8 mouse cellular contexts compared by ENCODE assay signal in genomic region chr11:102184646-102185495, GRCm38 (mm10). TPM values are rescaled to one million over a fixed set of nuclear protein-coding genes. Genes with fewer than 3 reads are reported as not detected.
A peak's percentile ranks its signal among the peaks of the same experiment; 100 is the strongest.
DNase-seq lines count a peak whose midpoint lies in the region; ATAC-seq lines count a peak whose summit lies in the region.

TSS of gene Lsm12 (minus strand) at chr11:102185296.

- H3K9ac ChIP-seq in hindbrain, embryonic 13.5 days: peak within 1 kb of the TSS; percentile 93

- H3K4me2 ChIP-seq in hindbrain, embryonic 13.5 days: peak within 1 kb of the TSS; percentile 78

- peaks cover 16% of the 10 kb centered on the region for H3K36me3 ChIP-seq in hindbrain, embryonic 13.5 days

- H3K27ac ChIP-seq in hindbrain, embryonic 13.5 days: peak within 1 kb of the TSS; percentile 98

- peak within 1 kb of the TSS; percentile 84 for H3K4me3 ChIP-seq in hindbrain, embryonic 13.5 days

- no peaks in the 10 kb centered on the region for H3K27me3 ChIP-seq in hindbrain, embryonic 13.5 days

- peaks cover 38% of the 10 kb centered on the region for H3K4me1 ChIP-seq in hindbrain, embryonic 13.5 days (replicated peaks)

- DNase-seq in NIH3T3 (ENCODE audit: low read depth): peak; percentile 98
- DNase-seq in cerebellum, postnatal 10 days: peak; percentile 99
- peak; percentile 87 to 93 for DNase-seq in frontal cortex, postnatal 14 days (ENCODE audit: low spot score in 2 of 2)
- peak; percentile 91 to 94 for DNase-seq in layer of hippocampus, postnatal 25 days (ENCODE audit: extremely low spot score in 1 of 2, low spot score in 1 of 2)
- peak; percentile 96 for DNase-seq in lung, postnatal 25 days (ENCODE audit: low spot score)
- peak; percentile 95 for DNase-seq in retina, embryonic 14.5 days (ENCODE audit: low spot score)
- peak; percentile 100 for DNase-seq in thymus, postnatal 4 days

- no peaks in the 10 kb centered on the region for H3K9me3 ChIP-seq in hindbrain, embryonic 13.5 days

- peak; percentile 80 for ATAC-seq in hindbrain, embryonic 13.5 days (ENCODE audit: low FRiP score)

- under 1% methylated on average over 68 of the region's 70 CpGs for WGBS in hindbrain, embryonic 13.5 days

RNA-seq across cellular contexts. Expression of gene Lsm12, which starts in this region (rescaled TPM):
- 144 and 148 TPM in 2 replicates for polyA plus RNA-seq in hindbrain, embryonic 13.5 days (2015; fragmentation: Nextera tagmentation; extraction: Ambion mirVana)
- 10 to 100 TPM; 62.0 to 62.7 TPM for total RNA-seq in layer of hippocampus, postnatal 25 days (2021)

Comparison
In these comparisons a context has a peak if more than half of its experiments do, and no peak if none do; other contexts are left out.
1. Peak in every context shown above with its lines: DNase-seq, ATAC-seq, H3K4me3 ChIP-seq and H3K27ac ChIP-seq.